Mouse (Mus musculus) MEL (cell line): ENCODE data around the gene Tnrc6c.

ENCODE experiments used
- CHD2 ChIP-seq: IDR thresholded peaks from 2 replicates; pipeline ENCODE4 v1.6.1; 2011; ENCODE audit warnings: low read length, improper control_type of control experiment
- CTCF ChIP-seq, 3 experiments: IDR thresholded peaks in 2 of 3; conservative IDR thresholded peaks in 1 of 3; 2 replicates each; pipeline ENCODE4 v1.5.1; 2011 to 2012; ENCODE audit warnings: low read length in 3 of 3, low read depth in 2 of 3, mild to moderate bottlenecking in 2 of 3, improper control_type of control experiment in 1 of 3, inconsistent platforms in 1 of 3, mixed read lengths in 1 of 3, moderate library complexity in 1 of 3; ENCODE audit not compliant: control insufficient read depth in 1 of 3, insufficient read depth in 1 of 3, poor library complexity in 1 of 3, severe bottlenecking in 1 of 3
- GATA1 ChIP-seq: IDR thresholded peaks from 2 replicates; pipeline ENCODE4 v1.6.1; 2011; ENCODE audit warnings: low read depth, low read length, improper control_type of control experiment
- MAX ChIP-seq: IDR thresholded peaks from 2 replicates; pipeline ENCODE4 v1.6.1; 2011; ENCODE audit warnings: low read length, improper control_type of control experiment
- NRF1 ChIP-seq: IDR thresholded peaks from 2 replicates; pipeline ENCODE4 v1.6.1; 2014; ENCODE audit warnings: low read depth, mild to moderate bottlenecking, inconsistent platforms, low read length, improper control_type of control experiment, moderate library complexity; ENCODE audit not compliant: poor library complexity, insufficient read depth, severe bottlenecking
- POLR2A ChIP-seq, 2 experiments: IDR thresholded peaks; 2 replicates each; pipeline ENCODE4 v1.6.1; 2011 to 2012; ENCODE audit warnings: low read length in 2 of 2, mild to moderate bottlenecking in 2 of 2, control low read depth in 1 of 2, improper control_type of control experiment in 1 of 2, low read depth in 1 of 2, moderate library complexity in 1 of 2; ENCODE audit not compliant: control insufficient read depth in 1 of 2, insufficient read depth in 1 of 2, poor library complexity in 1 of 2
- POLR2AphosphoS2 ChIP-seq: IDR thresholded peaks from 2 replicates; pipeline ENCODE4 v1.6.1; 2011; ENCODE audit warnings: low read length, improper control_type of control experiment
- SIN3A ChIP-seq: IDR thresholded peaks from 2 replicates; pipeline ENCODE4 v1.6.1; 2012; ENCODE audit warnings: low read length, improper control_type of control experiment, inconsistent platforms
- UBTF ChIP-seq: IDR thresholded peaks from 2 replicates; pipeline ENCODE4 v1.6.1; 2012; ENCODE audit warnings: low read depth, mild to moderate bottlenecking, inconsistent platforms, low read length, improper control_type of control experiment, moderate library complexity, borderline replicate concordance; ENCODE audit not compliant: insufficient read depth

DNA sequence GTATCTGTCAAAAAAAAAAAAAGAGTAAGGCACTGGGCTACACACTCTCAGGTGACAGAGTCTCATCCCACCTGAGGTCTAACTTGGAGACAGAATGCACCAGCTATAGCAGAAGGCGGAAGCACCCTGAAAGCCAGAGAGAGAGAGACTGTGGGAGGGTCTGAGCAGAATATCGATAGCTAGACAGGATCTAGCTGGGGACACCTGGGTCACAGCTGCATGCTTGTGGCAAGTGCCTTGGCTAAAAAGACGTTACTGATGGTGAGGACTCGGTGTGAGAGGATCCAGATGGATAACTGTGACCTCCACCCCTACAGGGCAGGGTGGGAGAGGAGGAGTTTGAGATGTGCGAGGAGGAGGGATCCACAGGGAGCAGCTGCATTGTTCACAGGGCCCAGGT lies 142.9 kb downstream of the Tnrc6c start:
- TF ChIP-seq UBTF: no peak
- no peak for TF ChIP-seq CTCF (IDR thresholded peaks at IDR 0.05 in 2 of 3, conservative IDR thresholded peaks at IDR 0.05 in 1 of 3; ENCODE audit: control insufficient read depth in 1 of 3, insufficient read depth in 1 of 3, low read depth in 2 of 3, low read length in 3 of 3, poor library complexity in 1 of 3, severe bottlenecking in 1 of 3)
- TF ChIP-seq GATA1: no peak
- no peak for TF ChIP-seq POLR2A (IDR thresholded peaks at IDR 0.05; ENCODE audit: control insufficient read depth in 1 of 2, insufficient read depth in 1 of 2, low read depth in 1 of 2, low read length in 2 of 2, poor library complexity in 1 of 2)
- no peak for TF ChIP-seq SIN3A
- TF ChIP-seq CHD2: no peak
- no peak for TF ChIP-seq NRF1
- TF ChIP-seq POLR2AphosphoS2: no peak
- TF ChIP-seq MAX: no peak
